Mouse (Mus musculus) lung, postnatal 14 days (tissue): Measurements from ENCODE around the gene Pex3.
"Not testable (repeated sequence)": the region's sequence is repeated elsewhere in the genome, so short reads cannot be mapped to it uniquely, and the experiment has no call there.

Experiments
- DNase-seq: peaks from one replicate; pipeline ENCODE4 v3.0.0; 2021

Gene Pex3

GRCm38 (mm10) chr10:13534751-13535150 lies 18.2 kb downstream of the Pex3 start:
- DNase-seq: no peak

GRCm38 (mm10) chr10:13528155-13528554 lies 24.8 kb downstream of the Pex3 start:
- DNase-seq: no peak

- DNase-seq: peak; percentile 11
Measured at GRCm38 (mm10) chr10:13521857-13522256, 31.1 kb downstream of the Pex3 start.

- DNase-seq: no peak
Measured at GRCm38 (mm10) chr10:13502371-13502770, 50.6 kb downstream of the Pex3 start.

- not testable (repeated sequence) for DNase-seq
Measured at GRCm38 (mm10) chr10:13501533-13501932, 51.4 kb downstream of the Pex3 start.

GRCm38 (mm10) chr10:13500938-13501496 lies 51.9 kb downstream of the Pex3 start:
- DNase-seq: peak; percentile 89

- DNase-seq: no peak
Measured at GRCm38 (mm10) chr10:13500473-13500872, 52.5 kb downstream of the Pex3 start.

- no peak for DNase-seq
Measured at GRCm38 (mm10) chr10:13499331-13499730, 53.6 kb downstream of the Pex3 start, which contains the start of gene Fuca2. Gene Fuca2, plus strand, starts transcription at chr10:13499540.

- DNase-seq: no peak
Measured at GRCm38 (mm10) chr10:13496315-13496714, 56.6 kb downstream of the Pex3 start.

- DNase-seq: no peak
Measured at GRCm38 (mm10) chr10:13493978-13494686, 58.8 kb downstream of the Pex3 start.

GRCm38 (mm10) chr10:13489671-13490070 lies 63.3 kb downstream of the Pex3 start:
- no peak for DNase-seq

GRCm38 (mm10) chr10:13485958-13486357 lies 67.0 kb downstream of the Pex3 start:
- no peak for DNase-seq

GRCm38 (mm10) chr10:13479341-13479740 lies 73.6 kb downstream of the Pex3 start:
- no peak for DNase-seq

- no peak for DNase-seq
Measured at GRCm38 (mm10) chr10:13475121-13475520, 77.8 kb downstream of the Pex3 start.

- DNase-seq: no peak
Measured at GRCm38 (mm10) chr10:13474568-13474955, 78.4 kb downstream of the Pex3 start.
